Mouse (Mus musculus) limb, embryonic 11.5 days (tissue): ENCODE measurements around the gene Hs1bp3. TPM values are rescaled to one million over a fixed set of nuclear protein-coding genes. Genes with fewer than 3 reads are reported as not detected.

Experiments
- ATAC-seq: fragments of 200-750 bp; cut with Nextera tagmentation; 2 replicates; pipeline ENCODE4 v1.8.0; 2017; ENCODE audit warnings: low read depth; ENCODE audit not compliant: insufficient number of reproducible peaks, low FRiP score, low TSS enrichment
- DNase-seq: peaks from one replicate; pipeline ENCODE4 v3.0.0-alpha.2; 2015; ENCODE audit warnings: low spot score
- H3K27ac ChIP-seq: fragments of 300-500 bp; sonication (generic); replicated peaks from 2 replicates; pipeline ENCODE4 v1.5.1; 2014; ENCODE audit warnings: low read depth, mild to moderate bottlenecking, low read length
- H3K27me3 ChIP-seq: fragments of 300-500 bp; sonication (generic); 2 replicates; pipeline ENCODE4 v1.6.1; 2014; ENCODE audit warnings: mild to moderate bottlenecking, low read length, mixed read lengths; ENCODE audit not compliant: control insufficient read depth, insufficient read depth
- H3K36me3 ChIP-seq: fragments of 300-500 bp; sonication (generic); 2 replicates; pipeline ENCODE4 v1.6.1; 2014; ENCODE audit warnings: mild to moderate bottlenecking, low read length, moderate library complexity, mixed read lengths; ENCODE audit not compliant: control insufficient read depth, insufficient read depth
- H3K4me1 ChIP-seq: fragments of 300-500 bp; sonication (generic); 2 replicates; pipeline ENCODE4 v1.6.1; 2014; ENCODE audit warnings: low read length, mixed read lengths; ENCODE audit not compliant: control insufficient read depth, insufficient read depth
- H3K4me2 ChIP-seq: fragments of 300-500 bp; sonication (generic); 2 replicates; pipeline ENCODE4 v1.6.1; 2014; ENCODE audit warnings: low read depth, mild to moderate bottlenecking, moderate library complexity; ENCODE audit not compliant: severe bottlenecking
- H3K4me3 ChIP-seq: fragments of 300-500 bp; sonication (generic); 2 replicates; pipeline ENCODE4 v1.5.1; 2014; ENCODE audit warnings: low read depth, low read length
- H3K9ac ChIP-seq: fragments of 300-500 bp; sonication (generic); 2 replicates; pipeline ENCODE4 v1.6.1; 2014; ENCODE audit warnings: mild to moderate bottlenecking, low read length
- H3K9me3 ChIP-seq: fragments of 300-500 bp; sonication (generic); 2 replicates; pipeline ENCODE4 v1.6.1; 2016; ENCODE audit warnings: low read length; ENCODE audit not compliant: control insufficient read depth
- WGBS: fragments of 180-500 bp; shearing (Covaris S2); extraction: QIAGEN DNeasy Blood & Tissue Kit; methylation state at CpG from one replicate; pipeline ENCODE4 v1.1.7; 2014; 5-methylcytosine and 5-hydroxymethylcytosine counted together
- polyA plus RNA-seq: library from polyadenylated mRNA; unstranded; fragments of >200 nt; fragmentation: Nextera tagmentation; extraction: Ambion mirVana; gene quantifications from 2 replicates; pipeline ENCODE4 v1.2.1, GENCODE M21; 2014

Gene Hs1bp3
- polyA plus RNA-seq, result 11.8 and 13.0 TPM in 2 replicates

- under 1% methylated on average over 38 of the region's 38 CpGs for WGBS
- H3K4me2 ChIP-seq, result peak within 1 kb of the TSS; percentile 85
These were observed at the start of gene Hs1bp3 for GRCm38 (mm10) chr12:8313270-8313771. Hs1bp3 (plus strand) TSS chr12:8313432.

GRCm38 (mm10) chr12:8266311-8266710, 46.9 kb upstream of the Hs1bp3 start:
- H3K27ac ChIP-seq, result no peak overlapping the region
- H3K4me1 ChIP-seq, result no peaks in the 10 kb centered on the region
- H3K4me2 ChIP-seq, result no peak overlapping the region
- DNase-seq (no peak), ATAC-seq (no peak)
- WGBS, result 93% methylated on average over 7 of the region's 7 CpGs
- no peaks in the 10 kb centered on the region for H3K9me3 ChIP-seq
- no peak overlapping the region for H3K9ac ChIP-seq
- H3K27me3 ChIP-seq, result no peaks in the 10 kb centered on the region
- no peak overlapping the region for H3K4me3 ChIP-seq
- no peaks in the 10 kb centered on the region for H3K36me3 ChIP-seq

More at GRCm38 (mm10) chr12:8313270-8313771, at the start of gene Hs1bp3:
- H3K36me3 ChIP-seq, result no peaks in the 10 kb centered on the region
- H3K27me3 ChIP-seq, result peaks cover 7% of the 10 kb centered on the region
- H3K9ac ChIP-seq, result peak within 1 kb of the TSS; percentile 56
- ATAC-seq (peak; percentile 80; the same call in 1 of the 2 replicates), DNase-seq (peak; percentile 94)
- H3K4me1 ChIP-seq, result no peaks in the 10 kb centered on the region
- no peaks in the 10 kb centered on the region for H3K9me3 ChIP-seq
- H3K4me3 ChIP-seq, result peak within 1 kb of the TSS; percentile 52
- H3K27ac ChIP-seq, result no peak within 1 kb of the TSS

GRCm38 (mm10) chr12:8269627-8270026, 43.6 kb upstream of the Hs1bp3 start:
- H3K4me1 ChIP-seq, result no peaks in the 10 kb centered on the region
- no peak overlapping the region for H3K4me2 ChIP-seq
- WGBS, result 94% methylated on average over 11 of the region's 11 CpGs
- H3K9ac ChIP-seq, result no peak overlapping the region
- H3K4me3 ChIP-seq, result no peak overlapping the region
- DNase-seq (no peak), ATAC-seq (no peak)
- H3K27me3 ChIP-seq, result no peaks in the 10 kb centered on the region
- H3K36me3 ChIP-seq, result no peaks in the 10 kb centered on the region
- H3K9me3 ChIP-seq, result no peaks in the 10 kb centered on the region
- no peak overlapping the region for H3K27ac ChIP-seq

- H3K4me3 ChIP-seq, result no peak overlapping the region
- no peaks in the 10 kb centered on the region for H3K9me3 ChIP-seq
- H3K9ac ChIP-seq, result no peak overlapping the region
- H3K36me3 ChIP-seq, result no peaks in the 10 kb centered on the region
- ATAC-seq (no peak), DNase-seq (no peak)
- no peak overlapping the region for H3K4me2 ChIP-seq
- H3K4me1 ChIP-seq, result no peaks in the 10 kb centered on the region
- no peak overlapping the region for H3K27ac ChIP-seq
- no peaks in the 10 kb centered on the region for H3K27me3 ChIP-seq
- 96% methylated on average over 2 of the region's 2 CpGs for WGBS
These were observed 41.8 kb upstream of the Hs1bp3 start for GRCm38 (mm10) chr12:8271405-8271804.

- H3K36me3 ChIP-seq, result no peaks in the 10 kb centered on the region
- ATAC-seq (no peak), DNase-seq (no peak)
- H3K27ac ChIP-seq, result no peak overlapping the region
- no peaks in the 10 kb centered on the region for H3K4me1 ChIP-seq
- no peak overlapping the region for H3K4me3 ChIP-seq
- H3K9ac ChIP-seq, result no peak overlapping the region
- H3K27me3 ChIP-seq, result no peaks in the 10 kb centered on the region
- WGBS, result 95% methylated on average over 6 of the region's 6 CpGs
- H3K9me3 ChIP-seq, result no peaks in the 10 kb centered on the region
- no peak overlapping the region for H3K4me2 ChIP-seq
These were observed 39.6 kb upstream of the Hs1bp3 start for GRCm38 (mm10) chr12:8273471-8274171.

- Histone ChIP-seq H3K9ac (no peak overlapping the region), H3K27me3 (no peaks in the 10 kb centered on the region), H3K4me3 (no peak overlapping the region), H3K9me3 (no peaks in the 10 kb centered on the region), H3K4me1 (no peaks in the 10 kb centered on the region), H3K27ac (no peak overlapping the region), H3K36me3 (no peaks in the 10 kb centered on the region), H3K4me2 (no peak overlapping the region)
- ATAC-seq (no peak), DNase-seq (no peak)
- 90% methylated on average over 4 of the region's 4 CpGs for WGBS
These were observed 37.8 kb upstream of the Hs1bp3 start for GRCm38 (mm10) chr12:8275424-8275823.

GRCm38 (mm10) chr12:8281225-8282017, 31.8 kb upstream of the Hs1bp3 start:
- Histone ChIP-seq H3K9ac (no peak overlapping the region), H3K36me3 (no peaks in the 10 kb centered on the region), H3K4me1 (no peaks in the 10 kb centered on the region), H3K27ac (no peak overlapping the region), H3K4me3 (no peak overlapping the region), H3K9me3 (no peaks in the 10 kb centered on the region), H3K4me2 (no peak overlapping the region), H3K27me3 (no peaks in the 10 kb centered on the region)
- DNase-seq, result no peak
- 85% methylated on average over 15 of the region's 15 CpGs for WGBS
- ATAC-seq, result no peak

- 64% methylated on average over 3 of the region's 3 CpGs for WGBS
- Histone ChIP-seq H3K4me2 (no peak overlapping the region), H3K4me3 (no peak overlapping the region), H3K4me1 (no peaks in the 10 kb centered on the region), H3K27me3 (no peaks in the 10 kb centered on the region), H3K9me3 (no peaks in the 10 kb centered on the region; the same call in 1 of the 2 replicates), H3K9ac (no peak overlapping the region), H3K27ac (no peak overlapping the region), H3K36me3 (no peaks in the 10 kb centered on the region)
- DNase-seq (no peak), ATAC-seq (no peak)
These were observed 25.3 kb upstream of the Hs1bp3 start for GRCm38 (mm10) chr12:8287970-8288369.
